Mouse (Mus musculus) liver, embryonic 14.5 days (tissue): ENCODE data around the gene Qrich2.

ENCODE experiments used
- CTCF ChIP-seq: IDR thresholded peaks from 2 replicates; pipeline ENCODE4 v1.5.1; 2016; ENCODE audit warnings: antibody characterized with exemption, low read depth, control low read depth
- EP300 ChIP-seq: IDR thresholded peaks from 2 replicates; pipeline ENCODE4 v1.6.1; 2016; ENCODE audit warnings: antibody characterized with exemption, low read depth

- TF ChIP-seq EP300 (no peak), CTCF (no peak)
Observed at GRCm38 (mm10) chr11:116429862-116430613, 36.0 kb downstream of the Qrich2 start.
